Mouse (Mus musculus) brain, embryonic 14.5 days (tissue): ENCODE measurements at regions not wholly inside any gene's neighbourhood (a gene's known extent, or its start where the extent isn't known, plus 50 kb on each side); places are given as distances from the start of the nearest gene placed in this dataset.

ENCODE experiments used
- CTCF ChIP-seq: fragments of 200-500 bp; IDR thresholded peaks from 2 replicates; pipeline ENCODE4 v1.5.1; 2012; ENCODE audit warnings: inconsistent platforms, mild to moderate bottlenecking, moderate library complexity, borderline replicate concordance; ENCODE audit not compliant: insufficient read depth, insufficient read length; ENCODE audit errors: extremely low read depth
- POLR2A ChIP-seq: fragments of 200-500 bp; IDR thresholded peaks from 2 replicates; pipeline ENCODE4 v1.6.1; 2012; ENCODE audit warnings: mild to moderate bottlenecking, inconsistent platforms, borderline replicate concordance; ENCODE audit not compliant: poor library complexity, insufficient read depth, insufficient read length, severe bottlenecking; ENCODE audit errors: extremely low read depth

DNA sequence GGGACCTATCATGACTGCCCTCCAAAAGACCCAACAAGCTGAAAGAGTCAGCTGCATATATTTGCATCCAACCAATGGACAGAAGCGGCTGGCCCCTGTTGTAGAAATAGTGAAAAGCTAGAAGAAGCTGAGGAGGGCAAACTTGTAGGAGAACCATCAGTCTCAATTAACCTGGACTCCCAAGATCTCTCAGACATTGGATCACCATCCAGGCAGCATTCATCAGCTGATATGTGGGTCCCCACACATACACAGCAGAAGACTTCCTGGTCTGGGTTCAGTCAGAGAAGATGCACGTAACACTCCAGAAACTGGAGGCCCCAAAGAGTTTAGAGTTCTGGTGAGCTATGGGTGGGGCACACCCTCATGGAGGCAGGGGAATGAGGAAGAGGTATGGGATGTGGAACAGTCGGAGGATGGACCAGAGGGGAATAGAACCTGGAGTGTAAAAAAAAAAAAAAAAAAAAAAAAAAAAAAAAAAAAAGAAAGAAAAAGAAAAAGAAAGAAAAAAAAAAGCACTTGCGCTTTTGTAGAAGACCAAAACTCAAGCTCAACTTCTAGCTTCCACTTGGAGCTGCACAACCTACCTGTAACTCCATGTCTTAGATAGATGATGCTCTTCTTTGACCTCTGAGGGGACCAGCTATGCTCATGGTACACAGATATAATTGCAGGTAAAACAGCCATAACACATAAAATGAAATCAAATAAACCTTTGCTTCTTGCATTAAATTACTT, 1860.6 kb upstream of the G6pd2 start:
- TF ChIP-seq POLR2A (no peak), CTCF (no peak)
